Mouse (Mus musculus) R1 (cell line): ENCODE results near the gene Vrtn.

ENCODE experiments used
- DNase-seq: peaks from one replicate; pipeline ENCODE4 v3.0.0-alpha.2; 2018; ENCODE audit warnings: low read depth, low spot score

Vrtn gene

DNA sequence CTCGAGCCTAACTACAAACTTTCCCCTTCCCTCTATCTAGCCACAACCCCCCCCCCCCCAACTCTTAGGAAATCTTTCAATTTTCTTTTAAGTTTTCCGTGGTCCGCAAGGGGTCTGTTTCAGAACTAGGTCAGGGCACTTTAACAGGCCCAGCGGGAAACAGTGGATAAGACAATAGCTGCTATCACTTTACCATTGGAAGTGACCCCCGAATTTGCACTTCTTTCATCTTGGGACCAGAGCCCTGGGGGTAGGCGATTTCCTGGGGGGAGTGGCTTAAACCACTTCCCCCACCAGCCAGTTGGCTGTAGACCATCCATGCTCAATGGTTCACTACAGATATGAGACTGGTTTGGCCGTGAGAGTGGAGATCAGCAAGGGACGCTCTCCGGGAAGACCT lies at the start of gene Vrtn:
Gene Vrtn, plus strand, starts transcription at position 366 of the 400 bp plus-strand sequence.
- peak; percentile 48 for DNase-seq

DNA sequence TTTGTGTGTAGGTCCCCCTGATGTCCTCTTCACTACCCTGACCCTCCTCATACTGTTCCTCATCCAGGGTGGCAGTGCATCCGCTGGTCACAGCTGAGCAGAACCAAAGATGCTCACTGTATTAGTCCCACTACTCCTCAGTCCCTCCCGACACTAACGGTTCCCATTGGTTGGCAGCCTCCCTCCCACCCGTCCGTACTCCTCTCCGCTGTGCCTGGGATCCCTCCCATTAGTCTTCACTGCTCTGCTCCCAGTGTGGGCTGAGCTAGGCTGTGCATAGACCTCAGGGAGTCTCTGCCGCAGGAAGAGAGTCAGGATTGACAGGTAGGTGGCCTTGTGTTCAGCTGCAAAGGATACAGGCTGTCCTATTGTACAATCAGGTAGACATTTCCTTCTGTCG lies 42.5 kb upstream of the Vrtn start:
- no peak for DNase-seq

GRCm38 (mm10) chr12:84604001-84604400 lies 36.8 kb upstream of the Vrtn start:
- DNase-seq, result no peak

GRCm38 (mm10) chr12:84605860-84606259 lies 35.0 kb upstream of the Vrtn start:
- DNase-seq, result no peak

- DNase-seq, result no peak
Measured at GRCm38 (mm10) chr12:84611718-84612117, 29.1 kb upstream of the Vrtn start.

DNA sequence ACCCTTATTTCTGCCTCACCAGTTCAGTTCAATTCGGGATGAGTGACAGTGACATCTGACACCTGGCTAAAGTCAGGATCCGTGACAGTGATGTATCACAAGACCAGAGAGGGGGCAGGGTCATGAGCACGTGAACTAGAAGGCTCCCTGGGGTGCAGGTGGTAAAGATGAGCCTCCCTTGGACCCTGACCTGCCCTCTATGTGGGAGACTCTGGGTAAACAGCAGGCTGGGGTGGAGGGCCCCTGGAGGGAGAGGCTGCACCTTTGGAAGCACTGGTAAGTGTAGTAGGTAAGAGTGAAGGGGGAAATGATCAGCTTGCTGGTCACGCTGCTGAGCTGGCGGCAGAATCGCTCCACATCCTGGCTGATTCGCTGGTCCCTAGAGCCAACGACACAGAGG lies 28.3 kb upstream of the Vrtn start:
- no peak for DNase-seq

DNA sequence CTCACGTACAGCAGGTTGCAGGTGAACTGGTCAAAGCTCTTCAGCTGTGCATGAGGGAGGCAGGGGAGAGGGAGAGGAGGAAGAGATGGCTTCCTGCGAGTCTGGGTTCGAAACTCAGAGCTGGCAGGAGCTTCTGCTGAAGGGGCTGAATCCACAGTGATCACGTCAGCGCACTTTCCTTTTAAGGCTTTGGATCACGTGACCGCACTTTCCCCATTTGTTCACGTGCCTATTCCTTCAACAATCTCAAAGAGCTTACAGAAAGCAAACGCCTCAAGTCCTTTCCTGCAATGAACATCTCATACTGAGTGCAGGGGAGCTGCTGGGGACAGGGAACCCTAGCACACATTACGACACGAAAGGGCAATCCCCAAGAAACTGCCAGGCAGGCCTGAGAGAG lies 26.8 kb upstream of the Vrtn start:
- peak; percentile 72 for DNase-seq

GRCm38 (mm10) chr12:84614524-84614923 lies 26.3 kb upstream of the Vrtn start:
- DNase-seq, result no peak

GRCm38 (mm10) chr12:84616977-84617630 lies 23.7 kb upstream of the Vrtn start, which contains the start of gene Abcd4:
TSS of gene Abcd4 (minus strand) at chr12:84617413.
- DNase-seq, result peak; percentile 94

DNA sequence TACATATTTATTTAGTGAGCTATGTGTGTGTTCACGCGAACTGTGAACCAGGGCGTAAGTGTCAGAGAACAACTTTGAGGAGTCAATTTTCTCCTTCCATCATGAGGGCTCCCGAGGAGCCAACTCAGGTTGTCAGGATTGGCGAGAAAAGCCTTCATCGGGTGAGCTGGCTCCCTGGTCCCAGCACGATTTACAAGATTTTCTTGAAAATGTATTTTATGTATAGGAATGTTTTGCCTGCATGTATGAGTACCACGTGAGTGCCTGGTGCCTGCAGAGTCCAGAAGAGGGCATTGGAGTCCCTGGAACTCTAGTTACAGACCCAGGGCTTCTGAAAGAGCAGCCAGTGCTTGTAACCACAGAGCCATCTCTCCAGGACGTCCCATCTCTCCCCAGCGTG lies 23.2 kb upstream of the Vrtn start:
- no peak for DNase-seq

DNA sequence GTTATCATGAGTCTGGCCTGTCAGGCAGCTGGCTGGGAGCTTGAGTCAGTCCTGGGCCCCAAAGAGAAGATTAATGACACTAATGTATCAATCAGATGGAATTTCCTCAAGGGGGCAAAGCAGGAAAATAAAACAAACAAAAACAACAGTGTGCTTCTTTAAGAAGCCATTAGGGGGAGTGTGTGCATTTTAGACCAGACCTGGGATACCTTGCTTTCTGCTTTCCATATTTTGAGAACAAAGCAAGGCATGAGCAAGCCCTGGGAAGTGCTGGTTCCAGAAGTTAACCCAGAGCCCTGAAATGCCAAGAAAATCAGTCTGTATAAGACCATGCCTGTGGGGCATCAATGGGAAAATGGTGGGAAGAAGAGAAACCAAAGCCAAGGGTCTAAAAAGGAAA lies 19.8 kb upstream of the Vrtn start:
- DNase-seq, result peak; percentile 65

- DNase-seq, result no peak
Measured at GRCm38 (mm10) chr12:84624601-84625000, 16.2 kb upstream of the Vrtn start.

- peak; percentile 96 for DNase-seq
Measured at GRCm38 (mm10) chr12:84625116-84625515, 15.7 kb upstream of the Vrtn start.

DNA sequence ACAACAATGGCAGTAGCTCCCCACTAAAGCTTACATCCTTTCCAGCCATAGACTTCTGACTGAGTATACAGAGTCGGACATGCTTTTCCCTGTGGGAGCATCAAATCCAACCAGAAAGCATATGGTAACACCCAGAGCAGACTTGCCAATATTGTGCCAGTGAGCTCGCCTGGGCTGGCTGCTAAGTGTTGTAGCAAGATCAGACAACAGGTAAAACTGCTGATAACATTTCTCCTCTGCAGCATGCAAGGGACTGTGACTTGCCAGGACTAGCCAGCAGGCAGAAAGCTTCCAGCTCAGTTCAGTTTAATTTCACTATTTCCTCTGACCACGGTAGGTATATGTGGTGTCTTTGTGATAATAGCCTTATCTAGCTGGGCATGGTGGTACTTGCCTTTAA lies 9.0 kb upstream of the Vrtn start:
- no peak for DNase-seq

DNA sequence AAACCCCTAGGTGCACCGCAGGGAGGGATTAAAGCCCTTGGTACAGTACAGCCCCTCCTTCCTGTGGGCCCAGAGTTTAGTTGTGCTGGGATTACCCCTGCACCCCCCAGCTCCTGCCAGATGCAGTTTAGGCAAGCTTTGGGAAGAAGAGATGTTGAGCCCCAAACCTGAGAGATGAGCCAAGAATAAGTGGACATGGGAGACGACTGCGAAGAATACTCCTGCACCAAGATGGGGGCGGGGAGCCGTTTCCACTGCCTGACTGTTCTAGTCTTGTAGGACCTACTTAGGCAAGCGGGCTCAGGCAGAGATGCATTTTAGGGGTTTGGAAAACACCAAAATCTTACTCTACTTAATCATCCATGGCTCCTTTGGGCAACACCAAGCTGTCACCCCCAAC lies 566 bp upstream of the Vrtn start:
- DNase-seq, result peak; percentile 59

- no peak for DNase-seq
Measured at GRCm38 (mm10) chr12:84650234-84650633, 9.4 kb downstream of the Vrtn start.

DNA sequence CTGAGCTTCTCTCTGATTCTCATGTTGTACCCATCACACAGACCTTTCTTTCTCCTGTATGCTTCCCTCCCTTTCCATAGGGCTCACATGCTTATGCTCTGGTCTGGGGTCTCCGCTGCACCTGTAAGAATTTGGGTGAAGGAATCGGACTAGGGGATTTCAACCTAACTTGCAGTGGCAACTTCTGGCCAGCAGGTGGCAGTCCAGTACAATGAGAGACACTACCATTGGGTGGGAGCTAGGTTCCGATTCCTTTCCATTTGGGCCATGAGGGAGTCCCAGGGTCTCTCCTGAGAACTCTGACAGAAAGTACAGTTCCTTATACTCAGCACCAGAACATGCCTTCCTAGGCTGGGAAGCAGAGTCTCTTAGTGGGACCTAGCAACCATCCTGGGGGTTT lies 13.1 kb downstream of the Vrtn start:
- DNase-seq, result peak; percentile 65

GRCm38 (mm10) chr12:84670555-84670954 lies 29.7 kb downstream of the Vrtn start:
- DNase-seq, result peak; percentile 88

- peak; percentile 11 for DNase-seq
Measured at GRCm38 (mm10) chr12:84671646-84672045, 30.8 kb downstream of the Vrtn start.

DNA sequence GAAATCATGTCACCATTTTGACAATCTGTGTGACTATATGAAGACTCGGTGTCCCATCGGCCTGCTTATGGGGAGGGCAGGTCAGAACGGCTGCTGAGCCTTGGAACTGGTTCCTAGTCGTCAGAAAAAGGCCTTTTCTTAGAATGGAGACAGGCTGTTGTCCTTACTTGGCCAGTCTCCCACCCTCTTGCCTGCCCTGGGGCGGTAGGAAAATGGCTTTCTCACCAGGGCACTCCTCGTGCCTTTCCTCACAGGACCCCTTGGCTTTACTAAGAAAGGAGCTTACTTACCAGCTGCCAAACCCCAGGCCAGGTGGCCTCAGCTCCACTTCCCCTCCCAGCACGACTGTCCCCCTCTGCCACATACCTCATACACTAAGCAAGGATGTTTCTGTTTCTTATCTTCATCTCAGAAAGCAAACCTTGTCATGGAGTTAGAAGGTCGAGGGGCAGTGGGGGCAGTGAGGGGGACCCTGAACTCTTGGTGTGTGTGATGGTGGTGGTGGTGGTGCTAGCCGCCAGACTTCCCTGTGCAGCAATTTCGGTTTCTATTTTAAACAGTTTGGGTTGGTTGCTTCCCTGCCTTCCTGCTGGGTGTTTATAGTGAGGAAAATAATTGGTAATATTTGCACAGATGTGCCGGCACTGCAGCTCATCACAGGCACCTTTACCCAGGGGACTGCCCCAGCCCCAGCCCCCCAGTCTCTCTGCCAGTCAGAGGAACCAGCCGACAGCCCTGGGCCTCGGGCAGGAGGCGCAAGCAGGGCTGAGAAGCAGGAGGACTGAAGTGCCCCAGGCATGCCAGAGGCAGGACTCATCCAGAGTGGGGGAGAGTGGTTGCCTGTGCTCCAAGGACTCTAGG lies 34.1 kb downstream of the Vrtn start:
- DNase-seq, result no peak

DNA sequence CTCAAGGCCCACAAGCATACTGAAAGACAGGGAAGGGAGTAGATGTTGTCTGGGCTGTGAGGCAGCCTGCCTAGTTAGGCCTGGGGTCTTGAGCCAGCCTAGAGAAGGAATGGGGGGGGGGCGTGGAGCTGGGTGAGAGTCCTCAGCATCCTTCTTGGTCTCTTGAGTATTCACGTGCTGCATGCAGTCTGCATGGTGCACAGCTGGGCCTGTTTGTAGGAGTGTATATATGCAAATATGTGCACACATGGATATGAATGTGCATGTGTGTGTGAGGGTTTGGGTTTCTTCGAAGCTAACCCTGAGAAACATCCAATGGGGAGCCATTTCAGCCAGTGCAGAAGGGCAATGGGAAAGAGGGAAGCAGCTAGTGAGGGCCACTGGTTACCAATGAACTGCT lies 35.2 kb downstream of the Vrtn start:
- no peak for DNase-seq

DNA sequence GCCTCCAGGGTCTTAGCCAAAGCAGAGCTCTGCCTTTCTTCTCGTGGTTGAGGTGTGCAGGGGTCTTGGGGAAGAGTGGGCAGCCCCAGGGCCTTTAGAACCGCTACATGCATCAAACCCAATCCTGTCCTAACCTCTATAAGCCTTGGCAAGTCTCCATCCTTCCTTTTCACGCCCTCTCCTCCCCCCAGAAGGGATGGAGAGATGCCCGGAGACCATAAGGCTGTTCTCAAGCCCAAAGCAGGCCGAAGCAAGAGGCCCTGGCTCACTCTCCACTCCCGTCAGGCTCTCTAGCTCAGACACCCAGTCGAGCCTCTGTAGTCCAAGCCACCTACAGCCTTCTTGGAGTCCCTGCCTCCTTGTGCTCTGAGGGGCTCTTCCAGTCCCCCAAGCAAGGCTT lies 43.8 kb downstream of the Vrtn start:
- no peak for DNase-seq

GRCm38 (mm10) chr12:84686176-84686575 lies 45.4 kb downstream of the Vrtn start:
- peak; percentile 19 for DNase-seq
